ENCODE assay signal across 26 mouse cellular contexts in the genomic region with DNA sequence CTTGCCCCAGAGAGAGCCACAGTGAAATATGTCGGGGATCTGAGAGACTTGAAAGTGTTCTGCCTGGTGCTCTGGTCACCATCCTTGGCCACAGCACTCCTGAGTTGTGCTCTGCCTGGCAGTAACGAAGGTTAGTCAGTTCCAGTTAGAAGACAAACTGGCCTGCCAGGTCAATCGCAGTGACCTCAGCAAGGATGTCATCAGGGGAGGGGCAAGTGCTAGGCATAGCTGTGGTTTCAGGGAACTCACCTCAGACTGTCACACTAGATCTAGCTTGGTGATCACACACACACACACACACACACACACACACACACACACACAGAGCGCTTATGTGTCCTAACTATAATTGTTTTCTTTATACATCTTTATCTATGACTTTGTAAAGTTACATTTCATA. TPM values are rescaled to one million over a fixed set of nuclear protein-coding genes. Genes with fewer than 3 reads are reported as not detected.
DNase-seq lines count a peak whose midpoint lies in the region; ATAC-seq and TF ChIP-seq lines count a peak whose summit lies in the region.
"Had no signal": no experiment of that assay in that cellular context is flagged by ENCODE, and none has a peak within 500 bp of the region (broad histone marks: within the 10 kb centered on the region; RNA-seq: fewer than 3 reads in every experiment).

No protein-coding gene starts in this region.

- TF ChIP-seq POLR2A in MEL (IDR thresholded peaks at IDR 0.05; ENCODE audit: control insufficient read depth in 1 of 2, insufficient read depth in 1 of 2, low read depth in 1 of 2, low read length in 2 of 2, poor library complexity in 1 of 2), result no peak

- 64% methylated on average over 4 of the region's 4 CpGs for WGBS in embryonic facial prominence, embryonic 10.5 days

- no peaks in the 10 kb centered on the region; a peak in 2 of 4 replicates for H3K4me1 ChIP-seq in MEL (ENCODE audit: control insufficient read depth in 1 of 2, insufficient read depth in 2 of 2, low read length in 2 of 2)
- peaks cover 5% of the 10 kb centered on the region; the same call in 1 of the 2 replicates for H3K4me1 ChIP-seq in embryonic facial prominence, embryonic 10.5 days
- H3K4me1 ChIP-seq: embryonic facial prominence, embryonic 15.5 days; heart, embryonic 12.5 days; hindbrain, embryonic 10.5 days had no signal

- TF ChIP-seq RAD21 in MEL (IDR thresholded peaks at IDR 0.05; ENCODE audit: low read depth, low read length), result no peak

- H3K27me3 ChIP-seq in MEL (ENCODE audit: control insufficient read depth in 1 of 2, insufficient read depth in 2 of 2, low read length in 2 of 2), result no peaks in the 10 kb centered on the region
- no peaks in the 10 kb centered on the region for H3K27me3 ChIP-seq in embryonic facial prominence, embryonic 10.5 days (replicated peaks; ENCODE audit: low read depth, poor library complexity, severe bottlenecking)
- H3K27me3 ChIP-seq: embryonic facial prominence, embryonic 15.5 days; heart, embryonic 12.5 days had no signal

- DNase-seq in MEL (ENCODE audit: low read depth, low spot score), result peak; percentile 21
- DNase-seq in heart, adult 9 months (ENCODE audit: low spot score in 2 of 2), result no peak
- no peak for DNase-seq in embryonic facial prominence, embryonic 10.5 days (ENCODE audit: low spot score)
- no peak for DNase-seq in adrenal gland, postnatal 36 days
- DNase-seq in right cerebral cortex, adult 2 months (ENCODE audit: low spot score in 2 of 2), result no peak
- DNase-seq: adrenal gland, postnatal 10 days; cerebellum, adult 11-12 months; cerebellum, adult 9-10 months; cerebellum, postnatal 36 days; gastrocnemius, postnatal 36 days; heart, adult 2 months had no signal

- no peaks in the 10 kb centered on the region for H3K79me2 ChIP-seq in MEL (ENCODE audit: control insufficient read depth, insufficient read depth, low read length, poor library complexity)

- peak overlapping the region; percentile 3 to 57; a peak in 2 of 4 replicates for H3K4me3 ChIP-seq in MEL (ENCODE audit: control insufficient read depth in 1 of 2, insufficient read depth in 1 of 2, low read depth in 2 of 2, low read length in 2 of 2)
- no peak overlapping the region for H3K4me3 ChIP-seq in embryonic facial prominence, embryonic 10.5 days
- H3K4me3 ChIP-seq: embryonic facial prominence, embryonic 15.5 days; erythroblast, embryonic 14.5 days; forebrain, embryonic 10.5 days; heart, adult 2 months; heart, embryonic 12.5 days; hindbrain, embryonic 10.5 days had no signal

- no peak overlapping the region for H3K9ac ChIP-seq in MEL (ENCODE audit: control insufficient read depth, low read depth, low read length, poor library complexity, severe bottlenecking)
- H3K9ac ChIP-seq: embryonic facial prominence, embryonic 15.5 days; heart, embryonic 12.5 days; hindbrain, embryonic 14.5 days had no signal

- no peaks in the 10 kb centered on the region for H3K9me3 ChIP-seq in MEL (replicated peaks; ENCODE audit: insufficient read depth, low read length)
- H3K9me3 ChIP-seq in embryonic facial prominence, embryonic 10.5 days, result no peaks in the 10 kb centered on the region
- H3K9me3 ChIP-seq: embryonic facial prominence, embryonic 15.5 days; forebrain, embryonic 10.5 days; heart, embryonic 12.5 days; hindbrain, embryonic 10.5 days had no signal

- ATAC-seq in granulocyte monocyte progenitor cell, adult 5-6 weeks (replicated peaks; ENCODE audit: poor library complexity, severe bottlenecking), result peak; percentile 50
- 0 out of 2 replicates have a peak, but pooled peaks have one; percentile 17 for ATAC-seq in monocyte, adult 5-6 weeks (replicated peaks; ENCODE audit: insufficient number of reproducible peaks, low FRiP score, low TSS enrichment, poor library complexity, severe bottlenecking)
- ATAC-seq: forebrain, embryonic 14.5 days; intestine, embryonic 16.5 days had no signal

- no peaks in the 10 kb centered on the region for H3K36me3 ChIP-seq in MEL (ENCODE audit: control insufficient read depth in 1 of 2, insufficient read depth in 2 of 2, low read length in 2 of 2)
- H3K36me3 ChIP-seq in embryonic facial prominence, embryonic 10.5 days (replicated peaks), result no peaks in the 10 kb centered on the region
- H3K36me3 ChIP-seq: embryonic facial prominence, embryonic 15.5 days; forebrain, embryonic 10.5 days; heart, embryonic 12.5 days; hindbrain, embryonic 10.5 days had no signal

- no peak for TF ChIP-seq CTCF in MEL (IDR thresholded peaks at IDR 0.05 in 2 of 3, conservative IDR thresholded peaks at IDR 0.05 in 1 of 3; ENCODE audit: control insufficient read depth in 1 of 3, insufficient read depth in 1 of 3, low read depth in 2 of 3, low read length in 3 of 3, poor library complexity in 1 of 3, severe bottlenecking in 1 of 3)

- no peak for TF ChIP-seq EP300 in MEL (IDR thresholded peaks at IDR 0.05; ENCODE audit: low read depth in 1 of 2, low read length in 2 of 2)

- no peak overlapping the region for H3K27ac ChIP-seq in MEL (ENCODE audit: control insufficient read depth, low read depth, low read length)
- no peak overlapping the region for H3K27ac ChIP-seq in embryonic facial prominence, embryonic 10.5 days (replicated peaks)
- H3K27ac ChIP-seq: embryonic facial prominence, embryonic 15.5 days; forebrain, embryonic 10.5 days; heart, adult 2 months; hindbrain, embryonic 10.5 days; hindbrain, embryonic 14.5 days had no signal

TF ChIP-seq in MEL, 35 proteins besides CTCF, POLR2A, EP300 and RAD21:
- TF ChIP-seq NELFE (IDR thresholded peaks at IDR 0.05; ENCODE audit: low read depth, low read length) (no peak), NRF1 (IDR thresholded peaks at IDR 0.05; ENCODE audit: insufficient read depth, low read depth, low read length, poor library complexity, severe bottlenecking) (no peak), TAL1 (IDR thresholded peaks at IDR 0.05; ENCODE audit: low read length) (no peak), HCFC1 (IDR thresholded peaks at IDR 0.05; ENCODE audit: low read depth, low read length) (no peak), CHD2 (IDR thresholded peaks at IDR 0.05; ENCODE audit: low read length) (no peak), POLR2AphosphoS2 (IDR thresholded peaks at IDR 0.05; ENCODE audit: low read length) (no peak), MEF2A (IDR thresholded peaks at IDR 0.05; ENCODE audit: extremely low read depth, insufficient replicate concordance, low read depth, low read length, poor library complexity, severe bottlenecking) (no peak), MYC (IDR thresholded peaks at IDR 0.05; ENCODE audit: low read depth, low read length) (no peak), SMC3 (IDR thresholded peaks at IDR 0.05; ENCODE audit: low read depth, low read length) (no peak), ETS1 (IDR thresholded peaks at IDR 0.05; ENCODE audit: low read depth, low read length) (no peak), BHLHE40 (IDR thresholded peaks at IDR 0.05; ENCODE audit: borderline replicate concordance, low read depth, low read length) (no peak)

RNA-seq across cellular contexts. Expression of gene Prss42, which starts 5.3 kb away (rescaled TPM):
- total RNA-seq in MEL (2012; rRNA removed), result not detected in 2 replicates
- not detected for polyA plus RNA-seq in MEL (2012; ENCODE audit: insufficient read depth in 1 of 2, insufficient read length in 2 of 2, low read depth in 1 of 2, low replicate concordance in 2 of 2, missing spikeins in 1 of 2)
- not detected in 2 replicates for total RNA-seq in granulocyte monocyte progenitor cell, adult 5-6 weeks (2014; fragmentation: Nextera tagmentation)
- total RNA-seq in granulocyte monocyte progenitor cell, adult 5-6 weeks (2017), result not detected in 2 replicates
- total RNA-seq in monocyte, adult 5-6 weeks (2017), result not detected in 3 replicates
- not detected in 2 replicates for polyA plus RNA-seq in embryonic facial prominence, embryonic 10.5 days (2016; fragmentation: Nextera tagmentation; extraction: Ambion mirVana)
- total RNA-seq in adrenal gland, postnatal 36 days (2021), result not detected
- total RNA-seq: adrenal gland, postnatal 10 days; gastrocnemius, adult 8-10 months; gastrocnemius, postnatal 36 days; heart, adult 2 months; heart, postnatal 25 days had no signal
- polyA plus RNA-seq: C2C12; embryonic facial prominence, embryonic 11.5 days; embryonic facial prominence, embryonic 15.5 days; erythroblast, embryonic 14.5 days; forebrain, embryonic 10.5 days; forebrain, embryonic 14.5 days; heart, adult 2 months; heart, embryonic 16.5 days; hindbrain, embryonic 10.5 days; hindbrain, embryonic 14.5 days; intestine, embryonic 16.5 days had no signal

RNA-seq across cellular contexts. Expression of gene Prss44, which starts 10.5 kb away (rescaled TPM):
- not detected in 2 replicates for total RNA-seq in MEL (2012; rRNA removed)
- polyA plus RNA-seq in MEL (2012; ENCODE audit: insufficient read depth in 1 of 2, insufficient read length in 2 of 2, low read depth in 1 of 2, low replicate concordance in 2 of 2, missing spikeins in 1 of 2), result not detected
- not detected in 2 replicates for total RNA-seq in granulocyte monocyte progenitor cell, adult 5-6 weeks (2014; fragmentation: Nextera tagmentation)
- not detected in 2 replicates for total RNA-seq in granulocyte monocyte progenitor cell, adult 5-6 weeks (2017)
- not detected in 3 replicates for total RNA-seq in monocyte, adult 5-6 weeks (2017)
- polyA plus RNA-seq in embryonic facial prominence, embryonic 10.5 days (2016; fragmentation: Nextera tagmentation; extraction: Ambion mirVana), result not detected in 2 replicates
- not detected for total RNA-seq in adrenal gland, postnatal 36 days (2021)
- total RNA-seq: adrenal gland, postnatal 10 days; gastrocnemius, adult 8-10 months; gastrocnemius, postnatal 36 days; heart, adult 2 months; heart, postnatal 25 days had no signal
- polyA plus RNA-seq: C2C12; embryonic facial prominence, embryonic 11.5 days; embryonic facial prominence, embryonic 15.5 days; forebrain, embryonic 10.5 days; forebrain, embryonic 14.5 days; heart, embryonic 12.5 days; heart, embryonic 16.5 days; hindbrain, embryonic 10.5 days; hindbrain, embryonic 14.5 days; intestine, embryonic 16.5 days had no signal

RNA-seq across cellular contexts. Expression of gene Prss43, which starts 23.2 kb away (rescaled TPM):
- total RNA-seq in MEL (2012; rRNA removed), result not detected in 2 replicates
- not detected for polyA plus RNA-seq in MEL (2012; ENCODE audit: insufficient read depth in 1 of 2, insufficient read length in 2 of 2, low read depth in 1 of 2, low replicate concordance in 2 of 2, missing spikeins in 1 of 2)
- not detected in 2 replicates for total RNA-seq in granulocyte monocyte progenitor cell, adult 5-6 weeks (2014; fragmentation: Nextera tagmentation)
- not detected in 2 replicates for total RNA-seq in granulocyte monocyte progenitor cell, adult 5-6 weeks (2017)
- not detected in 3 replicates for total RNA-seq in monocyte, adult 5-6 weeks (2017)
- polyA plus RNA-seq in embryonic facial prominence, embryonic 10.5 days (2016; fragmentation: Nextera tagmentation; extraction: Ambion mirVana), result not detected in 2 replicates
- not detected for total RNA-seq in adrenal gland, postnatal 36 days (2021)
- total RNA-seq: adrenal gland, postnatal 10 days; gastrocnemius, adult 8-10 months; gastrocnemius, postnatal 36 days; heart, adult 2 months; heart, postnatal 25 days had no signal
- polyA plus RNA-seq: C2C12; embryonic facial prominence, embryonic 11.5 days; embryonic facial prominence, embryonic 15.5 days; erythroblast, embryonic 14.5 days; forebrain, embryonic 10.5 days; forebrain, embryonic 14.5 days; heart, adult 2 months; heart, embryonic 12.5 days; heart, embryonic 16.5 days; hindbrain, embryonic 10.5 days; hindbrain, embryonic 14.5 days; intestine, embryonic 16.5 days had no signal

RNA-seq across cellular contexts. Expression of gene Prss45, which starts 31.1 kb away (rescaled TPM):
- total RNA-seq in MEL (2012; rRNA removed), result not detected in 2 replicates
- not detected for polyA plus RNA-seq in MEL (2012; ENCODE audit: insufficient read depth in 1 of 2, insufficient read length in 2 of 2, low read depth in 1 of 2, low replicate concordance in 2 of 2, missing spikeins in 1 of 2)
- total RNA-seq in granulocyte monocyte progenitor cell, adult 5-6 weeks (2014; fragmentation: Nextera tagmentation), result not detected in 2 replicates
- total RNA-seq in granulocyte monocyte progenitor cell, adult 5-6 weeks (2017), result not detected in 2 replicates
- not detected in 3 replicates for total RNA-seq in monocyte, adult 5-6 weeks (2017)
- not detected in 2 replicates for polyA plus RNA-seq in embryonic facial prominence, embryonic 10.5 days (2016; fragmentation: Nextera tagmentation; extraction: Ambion mirVana)
- not detected for total RNA-seq in adrenal gland, postnatal 36 days (2021)
- total RNA-seq: adrenal gland, postnatal 10 days; gastrocnemius, adult 8-10 months; gastrocnemius, postnatal 36 days; heart, adult 2 months; heart, postnatal 25 days had no signal
- polyA plus RNA-seq: C2C12; embryonic facial prominence, embryonic 11.5 days; embryonic facial prominence, embryonic 15.5 days; erythroblast, embryonic 14.5 days; forebrain, embryonic 10.5 days; heart, embryonic 12.5 days; hindbrain, embryonic 10.5 days; intestine, embryonic 16.5 days had no signal

RNA-seq across cellular contexts. Expression of gene Prss46, which starts 41.0 kb away (rescaled TPM):
- not detected in 2 replicates for total RNA-seq in MEL (2012; rRNA removed)
- not detected for polyA plus RNA-seq in MEL (2012; ENCODE audit: insufficient read depth in 1 of 2, insufficient read length in 2 of 2, low read depth in 1 of 2, low replicate concordance in 2 of 2, missing spikeins in 1 of 2)
- total RNA-seq in granulocyte monocyte progenitor cell, adult 5-6 weeks (2014; fragmentation: Nextera tagmentation), result not detected in 2 replicates
- total RNA-seq in granulocyte monocyte progenitor cell, adult 5-6 weeks (2017), result not detected in 2 replicates
- not detected in 3 replicates for total RNA-seq in monocyte, adult 5-6 weeks (2017)
- not detected in 2 replicates for polyA plus RNA-seq in embryonic facial prominence, embryonic 10.5 days (2016; fragmentation: Nextera tagmentation; extraction: Ambion mirVana)
- not detected for total RNA-seq in adrenal gland, postnatal 36 days (2021)
- total RNA-seq: adrenal gland, postnatal 10 days; gastrocnemius, adult 8-10 months; gastrocnemius, postnatal 36 days; heart, adult 2 months; heart, postnatal 25 days had no signal
- polyA plus RNA-seq: embryonic facial prominence, embryonic 11.5 days; embryonic facial prominence, embryonic 15.5 days; erythroblast, embryonic 14.5 days; forebrain, embryonic 10.5 days; forebrain, embryonic 14.5 days; heart, adult 2 months; heart, embryonic 12.5 days; heart, embryonic 16.5 days; hindbrain, embryonic 10.5 days; hindbrain, embryonic 14.5 days; intestine, embryonic 16.5 days had no signal
